Comparison of ENCODE assay signal across 17 mouse cellular contexts in the genomic region with DNA sequence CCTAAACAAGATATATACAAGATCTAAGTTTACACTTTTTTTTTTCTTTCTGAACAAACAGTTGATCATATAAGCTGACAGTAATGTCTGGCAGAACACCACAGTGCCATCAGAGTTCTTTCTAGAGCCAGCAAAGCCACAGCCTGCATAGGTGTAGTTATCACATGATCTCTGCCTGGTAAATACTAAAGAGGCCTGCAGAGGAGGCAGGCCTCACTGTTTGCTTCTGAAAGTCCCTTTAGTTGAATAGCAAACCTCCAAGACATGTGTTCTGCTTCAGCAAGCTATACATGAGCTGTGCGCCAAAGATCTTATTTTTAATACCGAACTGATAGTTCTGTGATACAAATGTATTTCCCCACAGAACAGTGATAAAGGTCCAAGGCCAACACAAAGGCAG. TPM values are rescaled to one million over a fixed set of nuclear protein-coding genes. Genes with fewer than 3 reads are reported as not detected.
A peak's percentile ranks its signal among the peaks of the same experiment; 100 is the strongest.
DNase-seq lines count a peak whose midpoint lies in the region; ATAC-seq lines count a peak whose summit lies in the region.
"Had no signal": no experiment of that assay in that cellular context is flagged by ENCODE, and none has a peak within 500 bp of the region (broad histone marks: within the 10 kb centered on the region; RNA-seq: fewer than 3 reads in every experiment).

No protein-coding gene starts in this region.

- no peaks in the 10 kb centered on the region for H3K36me3 ChIP-seq in heart, embryonic 16.5 days (ENCODE audit: control insufficient read depth, insufficient read depth)
- H3K36me3 ChIP-seq in limb, embryonic 10.5 days: no peaks in the 10 kb centered on the region
- H3K36me3 ChIP-seq: liver, embryonic 13.5 days had no signal

- no peaks in the 10 kb centered on the region for H3K27me3 ChIP-seq in heart, embryonic 16.5 days (ENCODE audit: control insufficient read depth, insufficient read depth, low read length)
- H3K27me3 ChIP-seq in limb, embryonic 10.5 days (ENCODE audit: low read depth, poor library complexity, severe bottlenecking): no peaks in the 10 kb centered on the region
- H3K27me3 ChIP-seq: megakaryocyte, embryonic 14.5 days had no signal

- ATAC-seq in heart, embryonic 16.5 days (replicated peaks; ENCODE audit: extremely low read depth, insufficient read depth, low FRiP score): no peak

- no peak overlapping the region for H3K4me2 ChIP-seq in heart, embryonic 16.5 days (ENCODE audit: low read depth, low read length)
- H3K4me2 ChIP-seq: hindbrain, embryonic 14.5 days; liver, embryonic 13.5 days had no signal

- no peak overlapping the region for H3K9ac ChIP-seq in heart, embryonic 16.5 days (ENCODE audit: low read length)
- H3K9ac ChIP-seq: hindbrain, embryonic 14.5 days; liver, embryonic 13.5 days had no signal

- intact Hi-C loops in heart, postnatal 36 days (cut with DNase I): no loop called here

- H3K27ac ChIP-seq in heart, embryonic 16.5 days (ENCODE audit: low read length): peak overlapping the region; percentile 44; the same call in 1 of the 2 replicates
- no peak overlapping the region for H3K27ac ChIP-seq in limb, embryonic 10.5 days
- H3K27ac ChIP-seq: hindbrain, embryonic 14.5 days; liver, embryonic 13.5 days had no signal

- H3K4me1 ChIP-seq in heart, embryonic 16.5 days (ENCODE audit: control insufficient read depth, insufficient read depth, low read length): peaks cover 42% of the 10 kb centered on the region
- H3K4me1 ChIP-seq in limb, embryonic 10.5 days: peaks cover 64% of the 10 kb centered on the region

- no peaks in the 10 kb centered on the region for H3K9me3 ChIP-seq in heart, embryonic 16.5 days (replicated peaks; ENCODE audit: control insufficient read depth, low read length)
- no peaks in the 10 kb centered on the region for H3K9me3 ChIP-seq in limb, embryonic 10.5 days (replicated peaks)
- H3K9me3 ChIP-seq: liver, embryonic 13.5 days; megakaryocyte, embryonic 14.5 days had no signal

- H3K4me3 ChIP-seq in heart, embryonic 16.5 days (ENCODE audit: low read length): no peak overlapping the region
- H3K4me3 ChIP-seq in limb, embryonic 10.5 days: no peak overlapping the region
- H3K4me3 ChIP-seq: liver, embryonic 13.5 days; megakaryocyte, embryonic 14.5 days had no signal

- DNase-seq in heart, postnatal 36 days: no peak
- peak; percentile 82 for DNase-seq in A20 (ENCODE audit: low read depth, low spot score)
- DNase-seq in CD8-positive naive resting alpha-beta T cell, adult 2 months (ENCODE audit: low read depth in 2 of 2, low spot score in 2 of 2): peak; percentile 40 to 52
- DNase-seq in naive thymus-derived CD4-positive, alpha-beta T cell, adult 2 months (ENCODE audit: low read depth): peak; percentile 80
- DNase-seq in limb, embryonic 10.5 days (ENCODE audit: low spot score): no peak
- no peak for DNase-seq in heart, adult 9 months (ENCODE audit: low spot score in 2 of 2)
- DNase-seq: adrenal gland, postnatal 14 days; cerebellum, adult 2 months; heart, adult 11 months; heart, postnatal 10 days; kidney, adult 18-20 months; kidney, postnatal 14 days; liver, embryonic 13.5 days; spleen, adult 18-20 months had no signal

- WGBS in heart, embryonic 16.5 days: 84% methylated on average over 2 of the region's 2 CpGs
- WGBS in limb, embryonic 10.5 days: 95% methylated on average over 2 of the region's 2 CpGs

RNA-seq across cellular contexts. Expression of a gene that starts 3.3 kb away (rescaled TPM):
- 22.2 and 24.0 TPM in 2 replicates for polyA plus RNA-seq in heart, embryonic 16.5 days (2015; fragmentation: Nextera tagmentation; extraction: Ambion mirVana)
- total RNA-seq in heart, postnatal 36 days (2021): 10 to 100 TPM; 45.6 to 51.6 TPM
- 17.9 and 22.6 TPM in 2 replicates for polyA plus RNA-seq in limb, embryonic 10.5 days (2016; fragmentation: Nextera tagmentation; extraction: Ambion mirVana)

RNA-seq across cellular contexts. Expression of a gene that starts 44.9 kb away (rescaled TPM):
- 13.5 and 14.2 TPM in 2 replicates for polyA plus RNA-seq in heart, embryonic 16.5 days (2015; fragmentation: Nextera tagmentation; extraction: Ambion mirVana)
- total RNA-seq in heart, postnatal 36 days (2021): 10 to 100 TPM; 12.6 to 15.2 TPM
- polyA plus RNA-seq in limb, embryonic 10.5 days (2016; fragmentation: Nextera tagmentation; extraction: Ambion mirVana): 25.6 and 27.4 TPM in 2 replicates

Comparison
In these comparisons a context has a peak if more than half of its experiments do, and no peak if none do; other contexts are left out.
1. DNase-seq: peak in A20 (single experiment), CD8-positive naive resting alpha-beta T cell, adult 2 months (2 of 2) and naive thymus-derived CD4-positive, alpha-beta T cell, adult 2 months (single experiment); none in heart, postnatal 36 days (0 of 2), limb, embryonic 10.5 days (single experiment) and heart, adult 9 months (0 of 2).